Mouse (Mus musculus): Measurements from ENCODE around the gene Rbp4.

- TF ChIP-seq E2F4 (IDR thresholded peaks at IDR 0.05; ENCODE audit: insufficient read depth): no peak
- no peak for TF ChIP-seq POLR2A (IDR thresholded peaks at IDR 0.05; ENCODE audit: insufficient read length, low read depth)
- TF ChIP-seq USF1 (IDR thresholded peaks at IDR 0.05; ENCODE audit: low read depth): no peak
- TF ChIP-seq MYOD1 (IDR thresholded peaks at IDR 0.05; ENCODE audit: control insufficient read depth in 1 of 3, insufficient read length in 2 of 3, low read depth in 2 of 3): no peak
- no peak for TF ChIP-seq POLR2AphosphoS2 (IDR thresholded peaks at IDR 0.05; ENCODE audit: insufficient read length, low read depth)
- TF ChIP-seq CEBPB (IDR thresholded peaks at IDR 0.05; ENCODE audit: insufficient read depth, poor library complexity, severe bottlenecking): no peak
- TF ChIP-seq MAX (IDR thresholded peaks at IDR 0.05; ENCODE audit: low read depth): no peak
- TF ChIP-seq MYOG (IDR thresholded peaks at IDR 0.05; ENCODE audit: control insufficient read depth in 1 of 3, insufficient read depth in 1 of 3, insufficient read length in 2 of 3, low read depth in 2 of 3): no peak
- TF ChIP-seq TCF12 (IDR thresholded peaks at IDR 0.05; ENCODE audit: insufficient read depth, poor library complexity, severe bottlenecking): no peak
- no peak for TF ChIP-seq TCF3 (IDR thresholded peaks at IDR 0.05; ENCODE audit: insufficient read length, low read depth)
These were observed 14.0 kb downstream of the Rbp4 start for GRCm38 (mm10) chr19:38111056-38111455.

All from myocyte (in vitro differentiated cells).